ENCODE assay signal across 7 mouse cellular contexts in the genomic region with DNA sequence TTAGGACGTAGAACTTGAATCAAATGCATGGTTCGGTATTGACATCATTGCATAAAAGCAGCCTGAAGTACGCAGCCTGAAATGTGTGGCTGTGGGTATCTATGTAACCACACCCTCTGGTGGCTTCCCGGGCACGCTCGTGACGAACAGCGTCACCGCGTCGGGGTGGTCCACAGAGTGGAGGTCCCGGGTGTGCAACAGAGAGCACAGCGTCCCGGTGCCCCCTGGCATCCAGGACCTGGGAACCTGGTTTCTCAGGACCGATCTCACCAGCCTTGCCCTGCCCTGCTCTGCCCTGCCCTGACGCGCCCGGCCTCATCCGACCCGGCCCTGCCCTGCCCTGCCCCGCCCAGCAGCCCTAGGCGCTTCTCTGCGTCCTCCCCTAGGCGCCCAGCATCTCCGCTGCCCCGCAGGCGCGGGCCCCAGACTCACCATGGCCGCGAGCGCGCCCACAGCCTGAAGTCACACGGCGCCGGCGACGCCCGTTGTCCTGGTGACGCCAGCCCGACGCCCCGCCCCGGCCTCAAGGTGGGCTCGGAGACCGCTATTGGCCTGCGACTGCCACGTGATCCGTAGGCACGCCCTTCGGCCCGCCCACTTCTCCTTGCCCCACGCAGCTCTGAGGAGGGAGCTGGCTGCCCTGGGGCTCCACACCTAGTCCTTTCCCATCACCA. TPM values are rescaled to one million over a fixed set of nuclear protein-coding genes. Genes with fewer than 3 reads are reported as not detected.
A peak's percentile ranks its signal among the peaks of the same experiment; 100 is the strongest.
DNase-seq lines count a peak whose midpoint lies in the region; ATAC-seq lines count a peak whose summit lies in the region.

No protein-coding gene starts in this region.

- H3K4me2 ChIP-seq in intestine, embryonic 14.5 days (ENCODE audit: low read length), result peak overlapping the region; percentile 94

- WGBS in intestine, embryonic 14.5 days, result under 1% methylated on average over 48 of the region's 52 CpGs

- no peaks in the 10 kb centered on the region for H3K9me3 ChIP-seq in intestine, embryonic 14.5 days (ENCODE audit: control insufficient read depth, low read length)

- H3K4me3 ChIP-seq in intestine, embryonic 14.5 days (ENCODE audit: low read depth, low read length), result peak overlapping the region; percentile 54

- peak; percentile 19 to 39 for DNase-seq in adrenal gland, adult 18-20 months (ENCODE audit: low spot score in 2 of 2)
- peak; percentile 96 for DNase-seq in embryo, embryonic 10 days (ENCODE audit: low spot score)
- DNase-seq in gastrocnemius, postnatal 14 days, result peak; percentile 70
- DNase-seq in intestine, embryonic 14.5 days (ENCODE audit: low spot score), result peak; percentile 79
- DNase-seq in left cerebral cortex, postnatal 14 days (ENCODE audit: low spot score in 2 of 2), result peak; percentile 91 to 92
- DNase-seq in right cerebral cortex, postnatal 14 days, result peak; percentile 91

- peak overlapping the region; percentile 45 for H3K9ac ChIP-seq in intestine, embryonic 14.5 days (ENCODE audit: low read length)

- H3K27ac ChIP-seq in intestine, embryonic 14.5 days (ENCODE audit: low read depth), result no peak overlapping the region

- intact Hi-C loops in gastrocnemius, postnatal 14 days (cut with DNase I; ENCODE audit: low total_unique reads), result no loop called here
- intact Hi-C loops in left cerebral cortex, postnatal 14 days (cut with DNase I), result no loop called here

- H3K4me1 ChIP-seq in intestine, embryonic 14.5 days (replicated peaks; ENCODE audit: control insufficient read depth, insufficient read depth, low read length), result no peaks in the 10 kb centered on the region; the same call in 1 of the 2 replicates

- ATAC-seq in intestine, embryonic 14.5 days (replicated peaks; ENCODE audit: low FRiP score, low TSS enrichment, low read depth), result peak; percentile 93
- ATAC-seq in megakaryocyte-erythroid progenitor cell, adult 5-6 weeks (replicated peaks; ENCODE audit: low FRiP score, low TSS enrichment, poor library complexity, severe bottlenecking), result peak; percentile 93

- H3K36me3 ChIP-seq in intestine, embryonic 14.5 days (ENCODE audit: control insufficient read depth, insufficient read depth, low read length), result no peaks in the 10 kb centered on the region

- H3K27me3 ChIP-seq in intestine, embryonic 14.5 days (replicated peaks; ENCODE audit: control insufficient read depth, insufficient read depth, low read length), result peaks cover 6% of the 10 kb centered on the region; the same call in 1 of the 2 replicates

RNA-seq across cellular contexts. Expression of a gene that starts 19.6 kb away (rescaled TPM):
- 1 to 10 TPM; 1.8 to 2.3 TPM for total RNA-seq in adrenal gland, adult 18-20 months (2021)
- total RNA-seq in gastrocnemius, postnatal 14 days (2021), result 1 to 10 TPM; 1.2 TPM
- 3.4 and 3.7 TPM in 2 replicates for polyA plus RNA-seq in intestine, embryonic 14.5 days (2014; fragmentation: Nextera tagmentation; extraction: Ambion mirVana)
- 10 to 100 TPM; 50.7 to 56.1 TPM for total RNA-seq in left cerebral cortex, postnatal 14 days (2021)
- total RNA-seq in megakaryocyte-erythroid progenitor cell, adult 5-6 weeks (2014; fragmentation: Nextera tagmentation), result 2.6 and 4.0 TPM in 2 replicates
- total RNA-seq in megakaryocyte-erythroid progenitor cell, adult 5-6 weeks (2017), result 1.3 and 1.8 TPM in 2 replicates

RNA-seq across cellular contexts. Expression of a gene that starts 30.5 kb away (rescaled TPM):
- under 1 TPM; 0.23 to 0.29 TPM for total RNA-seq in adrenal gland, adult 18-20 months (2021)
- total RNA-seq in gastrocnemius, postnatal 14 days (2021), result 1 to 10 TPM; 2.4 to 3.3 TPM
- polyA plus RNA-seq in intestine, embryonic 14.5 days (2014; fragmentation: Nextera tagmentation; extraction: Ambion mirVana), result 0.71 and 0.80 TPM in 2 replicates
- 10 to 100 TPM; 12.7 to 16.9 TPM for total RNA-seq in left cerebral cortex, postnatal 14 days (2021)
- total RNA-seq in megakaryocyte-erythroid progenitor cell, adult 5-6 weeks (2014; fragmentation: Nextera tagmentation), result not detected in 2 replicates
- not detected in 2 replicates for total RNA-seq in megakaryocyte-erythroid progenitor cell, adult 5-6 weeks (2017)

Comparison
In these comparisons a context has a peak if more than half of its experiments do, and no peak if none do; other contexts are left out.
1. DNase-seq: peak in every context shown above with its lines; median percentile 96 in embryo, embryonic 10 days; 92 in left cerebral cortex, postnatal 14 days; 91 in right cerebral cortex, postnatal 14 days; 79 in intestine, embryonic 14.5 days; 70 in gastrocnemius, postnatal 14 days; 29 in adrenal gland, adult 18-20 months.
2. RNA of a gene that starts 19.6 kb away (total RNA-seq): 50.7 to 56.1 TPM in left cerebral cortex, postnatal 14 days; 1.3 to 4.0 TPM in megakaryocyte-erythroid progenitor cell, adult 5-6 weeks, 1.8 to 2.3 TPM in adrenal gland, adult 18-20 months and 1.2 TPM in gastrocnemius, postnatal 14 days; every median in the first group is over 10 times any median in the second.